Comparison of ENCODE assay signal across 23 mouse cellular contexts in genomic region chr8:24258622-24259021, GRCm38 (mm10).
"Had no signal": no experiment of that assay in that cellular context is flagged by ENCODE, and none has a peak within 500 bp of the region (broad histone marks: within the 10 kb centered on the region; RNA-seq: fewer than 3 reads in every experiment).

No protein-coding gene starts in this region.

- H3K27me3 ChIP-seq: kidney, embryonic 15.5 days; limb, embryonic 12.5 days; limb, embryonic 15.5 days; midbrain, embryonic 12.5 days; midbrain, embryonic 15.5 days; neural tube, embryonic 12.5 days; neural tube, embryonic 15.5 days had no signal

- H3K4me2 ChIP-seq: kidney, embryonic 15.5 days; limb, embryonic 12.5 days; limb, embryonic 15.5 days; liver, embryonic 11.5 days; lung, embryonic 14.5 days; midbrain, embryonic 12.5 days; midbrain, embryonic 15.5 days; neural tube, embryonic 12.5 days; neural tube, embryonic 15.5 days had no signal

- H3K4me1 ChIP-seq: kidney, embryonic 15.5 days; limb, embryonic 15.5 days; midbrain, embryonic 12.5 days; midbrain, embryonic 15.5 days; neural tube, embryonic 12.5 days; neural tube, embryonic 15.5 days had no signal

- DNase-seq: kidney, postnatal 10 days; kidney, postnatal 36 days; layer of hippocampus, adult 9-11 months; liver, postnatal 0 days; lung, embryonic 14.5 days; right cerebral cortex, adult 18-20 months; right cerebral cortex, postnatal 14 days; right cerebral cortex, postnatal 4 days; thymus, adult 2 months; thymus, postnatal 14 days; thymus, postnatal 4 days had no signal

- ATAC-seq: liver, postnatal 0 days; lung, postnatal 0 days; midbrain, embryonic 15.5 days had no signal

- H3K36me3 ChIP-seq: kidney, embryonic 15.5 days; limb, embryonic 12.5 days; limb, embryonic 15.5 days; midbrain, embryonic 12.5 days; midbrain, embryonic 15.5 days; neural tube, embryonic 12.5 days; neural tube, embryonic 15.5 days had no signal

- H3K9me3 ChIP-seq: kidney, embryonic 15.5 days; limb, embryonic 12.5 days; limb, embryonic 15.5 days; midbrain, embryonic 12.5 days; midbrain, embryonic 15.5 days; neural tube, embryonic 12.5 days; neural tube, embryonic 15.5 days had no signal

- H3K9ac ChIP-seq: kidney, embryonic 15.5 days; limb, embryonic 12.5 days; limb, embryonic 15.5 days; liver, embryonic 14.5 days; liver, postnatal 0 days; lung, embryonic 14.5 days; midbrain, embryonic 12.5 days; midbrain, embryonic 15.5 days; neural tube, embryonic 12.5 days; neural tube, embryonic 15.5 days had no signal

- H3K27ac ChIP-seq: kidney, embryonic 15.5 days; limb, embryonic 12.5 days; limb, embryonic 15.5 days; liver, embryonic 14.5 days; macrophage; midbrain, embryonic 12.5 days; midbrain, embryonic 15.5 days; neural tube, embryonic 12.5 days; neural tube, embryonic 15.5 days; stomach, postnatal 0 days had no signal

- H3K4me3 ChIP-seq: kidney, embryonic 15.5 days; limb, embryonic 12.5 days; limb, embryonic 15.5 days; midbrain, embryonic 12.5 days; midbrain, embryonic 15.5 days; neural tube, embryonic 12.5 days; neural tube, embryonic 15.5 days had no signal
